Mouse (Mus musculus): ENCODE measurements around the gene Hsd17b1.

Gene Hsd17b1

GRCm38 (mm10) chr11:101060126-101060525 lies 18.1 kb upstream of the Hsd17b1 start:
- no peak for DNase-seq (ENCODE audit: extremely low read depth, low read depth)

GRCm38 (mm10) chr11:101061049-101061448 lies 17.2 kb upstream of the Hsd17b1 start:
- DNase-seq (ENCODE audit: extremely low read depth, low read depth), result no peak

DNA sequence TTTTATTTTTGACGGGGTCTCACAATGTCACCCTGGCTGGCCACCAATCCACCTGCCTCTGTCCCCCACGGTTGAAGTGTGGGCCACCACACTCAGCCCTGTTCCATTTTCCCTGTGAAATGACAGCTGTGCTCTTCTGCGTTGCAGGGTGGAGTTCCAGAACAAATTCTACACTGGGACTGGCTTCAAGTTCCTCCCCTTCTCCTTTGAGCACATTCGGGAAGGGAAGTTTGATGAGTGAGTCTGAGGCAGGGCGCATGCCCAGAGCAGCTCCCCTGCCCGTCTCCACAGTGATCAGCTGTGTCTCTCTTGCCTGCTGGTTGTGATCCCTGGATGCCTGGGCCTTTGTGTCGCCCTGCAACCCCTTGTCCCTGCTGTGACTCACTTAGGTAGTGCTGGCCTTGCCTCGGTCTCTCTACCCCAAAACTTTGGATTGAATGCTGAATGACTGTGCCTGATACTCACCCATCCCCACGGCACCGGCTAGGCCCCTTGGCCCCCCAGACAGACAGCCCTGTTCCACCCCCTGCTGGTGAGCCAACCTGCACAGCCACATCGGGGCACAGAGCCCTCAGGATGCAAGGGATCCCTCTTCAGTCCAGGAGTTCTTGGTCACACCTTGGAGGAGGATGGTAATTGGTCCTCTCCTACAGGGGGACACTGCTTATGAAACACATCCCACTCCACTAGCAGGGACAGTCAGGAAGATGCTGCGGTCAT lies 15.9 kb upstream of the Hsd17b1 start:
- DNase-seq (ENCODE audit: extremely low read depth, low read depth), result no peak

- DNase-seq (ENCODE audit: extremely low read depth, low read depth), result no peak
Measured at GRCm38 (mm10) chr11:101062971-101063675, 15.1 kb upstream of the Hsd17b1 start.

- peak; percentile 86 for DNase-seq (ENCODE audit: extremely low read depth, low read depth)
Measured at GRCm38 (mm10) chr11:101063676-101064327, 14.4 kb upstream of the Hsd17b1 start.

GRCm38 (mm10) chr11:101064462-101064861 lies 13.7 kb upstream of the Hsd17b1 start:
- DNase-seq (ENCODE audit: extremely low read depth, low read depth), result no peak

GRCm38 (mm10) chr11:101065002-101065401 lies 13.2 kb upstream of the Hsd17b1 start:
- no peak for DNase-seq (ENCODE audit: extremely low read depth, low read depth)

- DNase-seq (ENCODE audit: extremely low read depth, low read depth), result peak; percentile 54
Measured at GRCm38 (mm10) chr11:101066549-101067412, 11.4 kb upstream of the Hsd17b1 start.

- no peak for DNase-seq (ENCODE audit: extremely low read depth, low read depth)
Measured at GRCm38 (mm10) chr11:101069391-101070188, 8.6 kb upstream of the Hsd17b1 start, which contains the start of gene Naglu. Gene Naglu (plus strand): TSS chr11:101070012.

DNA sequence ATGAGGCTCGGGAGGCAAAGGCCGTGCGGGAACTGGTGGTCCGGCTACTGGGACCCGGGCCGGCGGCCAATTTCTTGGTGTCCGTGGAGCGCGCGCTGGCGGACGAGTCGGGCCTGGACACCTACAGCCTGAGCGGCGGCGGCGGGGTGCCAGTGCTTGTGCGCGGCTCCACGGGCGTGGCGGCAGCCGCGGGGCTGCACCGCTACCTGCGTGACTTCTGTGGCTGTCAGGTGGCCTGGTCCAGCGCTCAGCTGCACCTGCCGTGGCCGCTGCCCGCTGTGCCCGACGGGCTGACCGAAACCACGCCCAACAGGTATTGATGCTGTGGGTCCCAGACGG lies 8.1 kb upstream of the Hsd17b1 start:
- no peak for DNase-seq (ENCODE audit: extremely low read depth, low read depth)

DNA sequence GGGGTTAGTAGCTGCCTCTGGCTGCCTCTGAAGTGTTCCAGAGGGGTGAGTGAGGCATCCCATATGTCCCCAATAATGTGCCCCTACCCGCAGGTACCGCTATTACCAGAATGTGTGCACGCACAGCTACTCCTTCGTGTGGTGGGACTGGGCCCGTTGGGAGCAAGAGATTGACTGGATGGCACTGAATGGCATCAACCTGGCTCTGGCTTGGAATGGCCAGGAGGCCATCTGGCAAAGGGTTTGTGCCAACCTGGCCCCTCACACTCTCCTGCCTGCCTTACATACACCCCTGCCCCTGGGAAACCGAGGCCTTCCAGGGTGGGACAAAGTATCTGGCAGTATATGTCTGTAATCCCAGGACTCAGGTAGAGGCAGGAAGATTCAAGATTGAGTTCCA lies 7.2 kb upstream of the Hsd17b1 start:
- DNase-seq (ENCODE audit: extremely low read depth, low read depth), result no peak

- no peak for DNase-seq (ENCODE audit: extremely low read depth, low read depth)
Measured at GRCm38 (mm10) chr11:101071810-101072428, 6.3 kb upstream of the Hsd17b1 start.

GRCm38 (mm10) chr11:101079746-101080145 lies 1.5 kb downstream of the Hsd17b1 start:
- DNase-seq (ENCODE audit: extremely low read depth, low read depth), result no peak

- no peak for DNase-seq (ENCODE audit: extremely low read depth, low read depth)
Measured at GRCm38 (mm10) chr11:101080421-101080820, 2.2 kb downstream of the Hsd17b1 start.

- no peak for DNase-seq (ENCODE audit: extremely low read depth, low read depth)
Measured at GRCm38 (mm10) chr11:101081659-101082058, 3.4 kb downstream of the Hsd17b1 start.

DNA sequence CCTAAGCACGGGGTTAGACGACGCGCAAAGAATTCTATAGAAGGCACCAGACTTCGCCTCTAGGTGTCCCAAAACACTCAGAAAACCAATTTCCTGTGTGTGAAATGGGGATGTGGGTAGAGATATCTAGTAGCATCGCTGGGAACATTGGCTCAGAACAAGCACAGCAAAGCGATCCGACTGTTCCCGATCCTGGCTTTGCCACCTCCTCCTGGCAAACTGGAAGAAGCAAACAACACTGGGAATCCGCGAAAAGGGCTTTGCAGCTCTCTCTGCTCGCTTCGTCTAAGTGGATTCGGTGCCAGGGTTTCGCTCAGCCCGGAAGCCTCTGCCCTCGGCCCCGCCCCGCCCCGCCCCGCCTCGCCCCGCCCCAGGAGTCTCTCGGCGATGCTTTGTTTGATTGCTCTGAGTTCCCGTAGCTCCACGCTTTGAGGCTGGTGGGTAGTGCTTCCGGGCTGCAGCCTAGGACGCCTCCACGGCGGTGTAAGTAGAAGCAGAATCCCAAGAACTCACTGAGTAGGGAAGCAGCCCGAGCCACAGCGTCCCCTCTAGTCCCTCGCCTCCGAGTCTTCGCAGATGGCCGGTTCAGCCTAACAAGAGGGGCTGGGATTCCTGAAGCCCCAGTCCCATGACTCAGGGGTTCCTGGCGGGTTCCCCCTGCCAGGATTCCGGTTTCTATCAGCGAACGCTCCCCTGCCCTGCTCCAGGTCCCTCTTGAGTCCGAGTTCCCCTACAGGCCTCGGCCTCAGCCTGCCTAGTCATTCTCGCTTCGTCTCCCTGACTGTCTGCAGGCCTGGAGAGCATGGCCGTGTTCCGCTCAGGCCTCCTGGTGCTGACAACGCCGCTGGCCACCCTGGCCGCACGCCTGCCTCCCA lies 4.2 kb downstream of the Hsd17b1 start, which contains the start of gene Coasy:
TSS of gene Coasy (plus strand) at position 358 of the 875 bp plus-strand sequence.
- DNase-seq (ENCODE audit: extremely low read depth, low read depth), result peak; percentile 82

GRCm38 (mm10) chr11:101083083-101083697 lies 5.0 kb downstream of the Hsd17b1 start:
- DNase-seq (ENCODE audit: extremely low read depth, low read depth), result no peak

DNA sequence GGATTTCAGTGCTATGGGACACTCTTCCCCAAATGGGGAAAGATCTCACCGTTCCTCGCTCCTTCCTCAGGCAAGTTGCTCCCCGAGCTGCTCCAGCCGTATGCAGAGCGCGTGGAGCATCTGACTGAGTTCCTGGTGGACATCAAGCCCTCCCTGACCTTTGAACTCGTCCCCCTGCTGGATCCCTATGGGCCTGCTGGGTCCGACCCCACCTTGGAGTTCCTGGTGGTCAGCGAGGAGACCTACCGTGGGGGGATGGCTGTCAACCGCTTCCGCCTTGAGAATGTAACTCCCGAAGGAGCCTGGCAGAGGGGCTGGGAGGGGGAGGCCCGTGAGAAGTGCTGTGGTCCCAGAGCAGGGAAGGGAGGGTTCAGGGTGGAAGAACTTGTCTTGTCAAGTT lies 6.0 kb downstream of the Hsd17b1 start:
- DNase-seq (ENCODE audit: extremely low read depth, low read depth), result no peak

GRCm38 (mm10) chr11:101084811-101085210 lies 6.6 kb downstream of the Hsd17b1 start:
- no peak for DNase-seq (ENCODE audit: extremely low read depth, low read depth)
